19 mouse cellular contexts compared by ENCODE assay signal in genomic region chr1:143710627-143710976, GRCm38 (mm10). TPM values are rescaled to one million over a fixed set of nuclear protein-coding genes. Genes with fewer than 3 reads are reported as not detected.
DNase-seq lines count a peak whose midpoint lies in the region; ATAC-seq and TF ChIP-seq lines count a peak whose summit lies in the region.
"Had no signal": no experiment of that assay in that cellular context is flagged by ENCODE, and none has a peak within 500 bp of the region (broad histone marks: within the 10 kb centered on the region; RNA-seq: fewer than 3 reads in every experiment).

No protein-coding gene starts in this region.

- no peak overlapping the region for H3K4me2 ChIP-seq in hindbrain, embryonic 12.5 days (replicated peaks)
- no peak overlapping the region for H3K4me2 ChIP-seq in hindbrain, postnatal 0 days (ENCODE audit: low read depth, low read length)
- H3K4me2 ChIP-seq in neural tube, embryonic 13.5 days: no peak overlapping the region
- H3K4me2 ChIP-seq in neural tube, embryonic 15.5 days: no peak overlapping the region
- H3K4me2 ChIP-seq: hindbrain, embryonic 14.5 days; limb, embryonic 13.5 days; lung, embryonic 14.5 days; midbrain, embryonic 13.5 days had no signal

- WGBS in hindbrain, embryonic 12.5 days: 82% methylated on average over 5 of the region's 5 CpGs
- WGBS in hindbrain, postnatal 0 days: 87% methylated on average over 5 of the region's 5 CpGs
- WGBS in neural tube, embryonic 13.5 days: 85% methylated on average over 5 of the region's 5 CpGs
- WGBS in neural tube, embryonic 15.5 days: 88% methylated on average over 5 of the region's 5 CpGs
- WGBS in lung, adult 2 months: 50% methylated on average over 5 of the region's 5 CpGs

- no peak for TF ChIP-seq POLR2A in lung, adult 2 months (IDR thresholded peaks at IDR 0.05; ENCODE audit: borderline replicate concordance, extremely low read depth, low read depth, low read length)

- DNase-seq in hindbrain, postnatal 0 days (ENCODE audit: low spot score): no peak
- DNase-seq in adrenal gland, adult 18-20 months (ENCODE audit: low spot score in 2 of 2): no peak
- DNase-seq in urinary bladder, postnatal 4 days (ENCODE audit: low spot score in 2 of 2): no peak
- no peak for DNase-seq in lung, adult 2 months
- DNase-seq: adrenal gland, postnatal 36 days; cerebellum, adult 2 months; gastrocnemius, postnatal 25 days; heart, postnatal 14 days; lung, embryonic 14.5 days had no signal

- no peak overlapping the region for H3K4me3 ChIP-seq in hindbrain, embryonic 12.5 days
- no peak overlapping the region for H3K4me3 ChIP-seq in hindbrain, postnatal 0 days (ENCODE audit: low read length)
- no peak overlapping the region for H3K4me3 ChIP-seq in neural tube, embryonic 13.5 days
- H3K4me3 ChIP-seq in neural tube, embryonic 15.5 days (replicated peaks): no peak overlapping the region
- no peak overlapping the region for H3K4me3 ChIP-seq in lung, adult 2 months (replicated peaks; ENCODE audit: extremely low read depth, low read depth, low read length)
- H3K4me3 ChIP-seq: erythroblast, embryonic 14.5 days; limb, embryonic 13.5 days; midbrain, embryonic 13.5 days had no signal

- no peak overlapping the region for H3K27ac ChIP-seq in hindbrain, embryonic 12.5 days
- H3K27ac ChIP-seq in hindbrain, postnatal 0 days: no peak overlapping the region
- H3K27ac ChIP-seq in neural tube, embryonic 13.5 days (replicated peaks): 0 out of 2 replicates have a peak overlapping the region, but pooled peaks have one; percentile 38
- H3K27ac ChIP-seq in neural tube, embryonic 15.5 days (replicated peaks): no peak overlapping the region
- H3K27ac ChIP-seq: hindbrain, embryonic 14.5 days; kidney, postnatal 0 days; limb, embryonic 13.5 days; midbrain, embryonic 13.5 days; stomach, postnatal 0 days had no signal

- no peak for TF ChIP-seq CTCF in hindbrain, postnatal 0 days (IDR thresholded peaks at IDR 0.05; ENCODE audit: low read depth)
- no peak for TF ChIP-seq CTCF in lung, adult 2 months (IDR thresholded peaks at IDR 0.05; ENCODE audit: insufficient read depth, low read length)

- H3K9ac ChIP-seq in hindbrain, embryonic 12.5 days: 0 out of 2 replicates have a peak overlapping the region, but pooled peaks have one; percentile 18
- H3K9ac ChIP-seq in hindbrain, postnatal 0 days (replicated peaks; ENCODE audit: low read length): no peak overlapping the region
- no peak overlapping the region for H3K9ac ChIP-seq in neural tube, embryonic 13.5 days
- no peak overlapping the region for H3K9ac ChIP-seq in neural tube, embryonic 15.5 days (replicated peaks)
- H3K9ac ChIP-seq: hindbrain, embryonic 14.5 days; limb, embryonic 13.5 days; lung, embryonic 14.5 days; midbrain, embryonic 13.5 days had no signal

- no peaks in the 10 kb centered on the region for H3K9me3 ChIP-seq in hindbrain, embryonic 12.5 days (replicated peaks)
- no peaks in the 10 kb centered on the region for H3K9me3 ChIP-seq in hindbrain, postnatal 0 days (ENCODE audit: low read length)
- no peaks in the 10 kb centered on the region for H3K9me3 ChIP-seq in neural tube, embryonic 13.5 days
- H3K9me3 ChIP-seq in neural tube, embryonic 15.5 days (replicated peaks): no peaks in the 10 kb centered on the region
- H3K9me3 ChIP-seq: limb, embryonic 13.5 days; midbrain, embryonic 13.5 days had no signal

- ATAC-seq in hindbrain, embryonic 12.5 days (ENCODE audit: low FRiP score): peak; percentile 16; the same call in 1 of the 2 replicates
- no peak for ATAC-seq in hindbrain, postnatal 0 days
- no peak for ATAC-seq in neural tube, embryonic 13.5 days (ENCODE audit: low read depth)
- ATAC-seq in neural tube, embryonic 15.5 days (ENCODE audit: low FRiP score): no peak
- ATAC-seq in granulocyte monocyte progenitor cell, adult 5-6 weeks (replicated peaks; ENCODE audit: poor library complexity, severe bottlenecking): peak; percentile 36

- no peaks in the 10 kb centered on the region for H3K36me3 ChIP-seq in hindbrain, embryonic 12.5 days
- H3K36me3 ChIP-seq in hindbrain, postnatal 0 days (ENCODE audit: insufficient read depth, low read length): no peaks in the 10 kb centered on the region
- H3K36me3 ChIP-seq in neural tube, embryonic 13.5 days: no peaks in the 10 kb centered on the region
- no peaks in the 10 kb centered on the region for H3K36me3 ChIP-seq in neural tube, embryonic 15.5 days
- H3K36me3 ChIP-seq: limb, embryonic 13.5 days; midbrain, embryonic 13.5 days had no signal

- H3K27me3 ChIP-seq in hindbrain, embryonic 12.5 days: no peaks in the 10 kb centered on the region
- H3K27me3 ChIP-seq in hindbrain, postnatal 0 days (ENCODE audit: insufficient read depth, low read length): no peaks in the 10 kb centered on the region
- no peaks in the 10 kb centered on the region for H3K27me3 ChIP-seq in neural tube, embryonic 13.5 days
- no peaks in the 10 kb centered on the region for H3K27me3 ChIP-seq in neural tube, embryonic 15.5 days (replicated peaks)
- H3K27me3 ChIP-seq: limb, embryonic 13.5 days; midbrain, embryonic 13.5 days had no signal

- H3K4me1 ChIP-seq in hindbrain, embryonic 12.5 days: no peaks in the 10 kb centered on the region
- H3K4me1 ChIP-seq in hindbrain, postnatal 0 days (ENCODE audit: insufficient read depth, low read length): no peaks in the 10 kb centered on the region
- peaks cover 2% of the 10 kb centered on the region; the same call in 1 of the 2 replicates for H3K4me1 ChIP-seq in neural tube, embryonic 13.5 days (replicated peaks)
- H3K4me1 ChIP-seq in neural tube, embryonic 15.5 days: no peaks in the 10 kb centered on the region
- H3K4me1 ChIP-seq in lung, adult 2 months (ENCODE audit: control insufficient read depth, insufficient read depth, low read length): no peaks in the 10 kb centered on the region
- H3K4me1 ChIP-seq: midbrain, embryonic 13.5 days had no signal

RNA-seq across cellular contexts. Expression of gene Glrx2, which starts 5.5 kb away (rescaled TPM):
- 123 and 144 TPM in 2 replicates for polyA plus RNA-seq in hindbrain, embryonic 12.5 days (2016; fragmentation: Nextera tagmentation; extraction: Ambion mirVana)
- total RNA-seq in hindbrain, postnatal 0 days (2014; rRNA removed): 23.4 and 33.0 TPM in 2 replicates
- polyA plus RNA-seq in hindbrain, postnatal 0 days (2015; fragmentation: Nextera tagmentation; extraction: Ambion mirVana): 114 and 123 TPM in 2 replicates
- 150 and 151 TPM in 2 replicates for polyA plus RNA-seq in neural tube, embryonic 13.5 days (2015; fragmentation: Nextera tagmentation; extraction: Ambion mirVana)
- 121 and 134 TPM in 2 replicates for polyA plus RNA-seq in neural tube, embryonic 15.5 days (2015; fragmentation: Nextera tagmentation; extraction: Ambion mirVana)
- total RNA-seq in granulocyte monocyte progenitor cell, adult 5-6 weeks (2014; fragmentation: Nextera tagmentation): 73.8 and 84.6 TPM in 2 replicates
- 15.8 and 25.8 TPM in 2 replicates for total RNA-seq in granulocyte monocyte progenitor cell, adult 5-6 weeks (2017)
- total RNA-seq in adrenal gland, adult 18-20 months (2021): 10 to 100 TPM; 87.0 to 93.1 TPM
- polyA plus RNA-seq in lung, adult 2 months (2012; rRNA removed): 17.2 and 21.5 TPM in 2 replicates

RNA-seq across cellular contexts. Expression of gene Cdc73, which starts 7.9 kb away (rescaled TPM):
- 38.4 and 39.0 TPM in 2 replicates for polyA plus RNA-seq in hindbrain, embryonic 12.5 days (2016; fragmentation: Nextera tagmentation; extraction: Ambion mirVana)
- total RNA-seq in hindbrain, postnatal 0 days (2014; rRNA removed): 7.1 and 8.5 TPM in 2 replicates
- 15.3 and 15.8 TPM in 2 replicates for polyA plus RNA-seq in hindbrain, postnatal 0 days (2015; fragmentation: Nextera tagmentation; extraction: Ambion mirVana)
- 20.6 and 23.3 TPM in 2 replicates for polyA plus RNA-seq in neural tube, embryonic 13.5 days (2015; fragmentation: Nextera tagmentation; extraction: Ambion mirVana)
- polyA plus RNA-seq in neural tube, embryonic 15.5 days (2015; fragmentation: Nextera tagmentation; extraction: Ambion mirVana): 17.9 and 19.9 TPM in 2 replicates
- 53.7 and 70.2 TPM in 2 replicates for total RNA-seq in granulocyte monocyte progenitor cell, adult 5-6 weeks (2014; fragmentation: Nextera tagmentation)
- total RNA-seq in granulocyte monocyte progenitor cell, adult 5-6 weeks (2017): 14.8 and 19.1 TPM in 2 replicates
- total RNA-seq in adrenal gland, adult 18-20 months (2021): 100 to 1,000 TPM in 1 of 2 experiments, 10 to 100 TPM in 1; 87.0 to 102 TPM
- polyA plus RNA-seq in lung, adult 2 months (2012; rRNA removed): 0.94 and 3.2 TPM in 2 replicates

Comparison
In these comparisons a context has a peak if more than half of its experiments do, and no peak if none do; other contexts are left out.
1. ATAC-seq: peak in hindbrain, embryonic 12.5 days (single experiment) and granulocyte monocyte progenitor cell, adult 5-6 weeks (single experiment); none in hindbrain, postnatal 0 days (single experiment), neural tube, embryonic 13.5 days (single experiment) and neural tube, embryonic 15.5 days (single experiment).